Mouse (Mus musculus): Measurements from ENCODE around the gene Mtus2. TPM values are rescaled to one million over a fixed set of nuclear protein-coding genes. Genes with fewer than 3 reads are reported as not detected.

Mtus2 gene
- polyA plus RNA-seq, 1 experiment from 2014 or later: 7.4 TPM

GRCm38 (mm10) chr5:148131458-148132131, 174.5 kb downstream of the Mtus2 start:
- DNase-seq (ENCODE audit: low spot score): peak; percentile 83
- H3K4me1 ChIP-seq (ENCODE audit: control insufficient read depth, insufficient read depth, low read length): no peaks in the 10 kb centered on the region; the same call in 1 of the 2 replicates
- H3K4me3 ChIP-seq (ENCODE audit: low read depth, low read length): no peak overlapping the region
- no peaks in the 10 kb centered on the region for H3K27me3 ChIP-seq (replicated peaks; ENCODE audit: control insufficient read depth, insufficient read depth, low read length)
- WGBS: 41% methylated on average over 10 of the region's 10 CpGs
- no peak overlapping the region for H3K9ac ChIP-seq (ENCODE audit: low read depth, low read length)
- no peak overlapping the region for H3K4me2 ChIP-seq (ENCODE audit: low read depth, low read length)
- peak; percentile 42; the same call in 1 of the 2 replicates for ATAC-seq (ENCODE audit: low read depth)
- no peaks in the 10 kb centered on the region for H3K9me3 ChIP-seq (ENCODE audit: control insufficient read depth, low read length)
- no peaks in the 10 kb centered on the region for H3K36me3 ChIP-seq (ENCODE audit: control insufficient read depth, insufficient read depth, low read length)
- peak overlapping the region; percentile 29; the same call in 1 of the 2 replicates for H3K27ac ChIP-seq (replicated peaks; ENCODE audit: low read depth, low read length)

- WGBS: 53% methylated on average over 9 of the region's 9 CpGs
- no peaks in the 10 kb centered on the region; the same call in 1 of the 2 replicates for H3K4me1 ChIP-seq (ENCODE audit: control insufficient read depth, insufficient read depth, low read length)
- H3K9me3 ChIP-seq (ENCODE audit: control insufficient read depth, low read length): no peaks in the 10 kb centered on the region
- no peak overlapping the region for H3K9ac ChIP-seq (ENCODE audit: low read depth, low read length)
- H3K27me3 ChIP-seq (replicated peaks; ENCODE audit: control insufficient read depth, insufficient read depth, low read length): no peaks in the 10 kb centered on the region
- ATAC-seq (ENCODE audit: low read depth): no peak
- no peaks in the 10 kb centered on the region for H3K36me3 ChIP-seq (ENCODE audit: control insufficient read depth, insufficient read depth, low read length)
- DNase-seq (ENCODE audit: low spot score): no peak
- H3K4me3 ChIP-seq (ENCODE audit: low read depth, low read length): no peak overlapping the region
- no peak overlapping the region for H3K27ac ChIP-seq (replicated peaks; ENCODE audit: low read depth, low read length)
- H3K4me2 ChIP-seq (ENCODE audit: low read depth, low read length): no peak overlapping the region
These were observed 176.4 kb downstream of the Mtus2 start for GRCm38 (mm10) chr5:148133448-148134060.

DNA sequence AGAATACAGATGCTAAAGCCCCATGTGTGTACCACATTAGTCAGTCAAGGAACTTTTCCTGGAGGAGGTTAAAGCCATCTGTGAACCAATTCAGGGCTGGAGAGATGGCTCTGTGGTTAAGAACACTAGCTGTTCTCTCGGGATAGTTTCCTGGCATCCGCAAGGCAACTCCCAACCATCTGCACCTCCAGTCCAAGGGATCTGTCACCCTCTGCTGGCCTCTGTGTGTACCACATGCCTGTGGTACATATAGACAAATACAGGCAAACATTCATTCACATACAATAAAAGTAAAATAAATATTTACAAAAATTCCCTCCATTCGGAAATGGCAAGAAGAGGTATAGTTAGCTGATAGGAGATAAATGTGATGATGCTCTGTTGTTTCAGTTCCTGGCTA, 184.5 kb downstream of the Mtus2 start:
- Histone ChIP-seq H3K9me3 (ENCODE audit: control insufficient read depth, low read length) (no peaks in the 10 kb centered on the region), H3K9ac (ENCODE audit: low read depth, low read length) (no peak overlapping the region), H3K27ac (replicated peaks; ENCODE audit: low read depth, low read length) (no peak overlapping the region), H3K4me2 (ENCODE audit: low read depth, low read length) (no peak overlapping the region), H3K36me3 (ENCODE audit: control insufficient read depth, insufficient read depth, low read length) (no peaks in the 10 kb centered on the region), H3K27me3 (replicated peaks; ENCODE audit: control insufficient read depth, insufficient read depth, low read length) (no peaks in the 10 kb centered on the region), H3K4me1 (ENCODE audit: control insufficient read depth, insufficient read depth, low read length) (no peaks in the 10 kb centered on the region), H3K4me3 (ENCODE audit: low read depth, low read length) (no peak overlapping the region)
- WGBS: 92% methylated on average over 3 of the region's 3 CpGs
- ATAC-seq (ENCODE audit: low read depth) (no peak), DNase-seq (ENCODE audit: low spot score) (no peak)

DNA sequence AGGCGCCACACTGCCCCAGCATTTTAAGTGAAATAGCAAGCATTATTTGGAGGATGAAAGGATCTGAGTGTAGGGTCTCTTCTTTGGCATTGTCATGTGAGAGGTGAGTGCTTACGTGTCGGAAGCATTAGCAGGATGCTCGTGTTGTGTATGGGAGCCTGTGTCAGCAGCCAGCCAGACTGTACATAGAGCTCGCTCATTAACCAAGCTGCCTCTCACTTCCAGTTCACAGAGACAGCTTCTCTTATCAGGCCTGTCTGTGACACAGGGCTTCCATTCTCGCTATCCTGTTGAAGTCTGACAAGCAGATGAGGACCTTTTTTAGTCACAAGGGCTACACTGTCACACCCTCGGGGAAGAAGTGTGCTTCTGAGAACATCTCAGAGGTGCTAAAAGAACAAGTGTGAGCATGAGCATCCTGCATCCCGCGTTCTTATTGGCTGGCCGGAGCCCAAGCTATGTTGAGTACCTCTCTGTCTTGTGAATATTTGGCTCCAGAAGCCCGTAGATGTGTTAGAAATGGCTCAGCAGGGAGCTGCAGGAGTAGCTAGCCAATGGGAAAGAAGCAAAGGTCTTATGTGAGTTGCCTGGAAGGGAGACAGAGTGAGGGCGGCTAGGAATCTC, 189.2 kb downstream of the Mtus2 start:
- H3K36me3 ChIP-seq (ENCODE audit: control insufficient read depth, insufficient read depth, low read length): no peaks in the 10 kb centered on the region
- H3K9me3 ChIP-seq (ENCODE audit: control insufficient read depth, low read length): no peaks in the 10 kb centered on the region
- H3K4me2 ChIP-seq (ENCODE audit: low read depth, low read length): no peak overlapping the region
- H3K4me3 ChIP-seq (ENCODE audit: low read depth, low read length): no peak overlapping the region
- ATAC-seq (ENCODE audit: low read depth) (no peak), DNase-seq (ENCODE audit: low spot score) (no peak)
- no peaks in the 10 kb centered on the region for H3K4me1 ChIP-seq (ENCODE audit: control insufficient read depth, insufficient read depth, low read length)
- no peak overlapping the region for H3K9ac ChIP-seq (ENCODE audit: low read depth, low read length)
- no peaks in the 10 kb centered on the region for H3K27me3 ChIP-seq (replicated peaks; ENCODE audit: control insufficient read depth, insufficient read depth, low read length)
- WGBS: 78% methylated on average over 12 of the region's 12 CpGs
- no peak overlapping the region for H3K27ac ChIP-seq (replicated peaks; ENCODE audit: low read depth, low read length)

- Histone ChIP-seq H3K27ac (replicated peaks; ENCODE audit: low read depth, low read length) (no peak overlapping the region), H3K9ac (ENCODE audit: low read depth, low read length) (no peak overlapping the region), H3K4me2 (ENCODE audit: low read depth, low read length) (0 out of 2 replicates have a peak overlapping the region, but pooled peaks have one; percentile 24), H3K4me1 (ENCODE audit: control insufficient read depth, insufficient read depth, low read length) (peaks cover 5% of the 10 kb centered on the region; the same call in 1 of the 2 replicates), H3K9me3 (ENCODE audit: control insufficient read depth, low read length) (no peaks in the 10 kb centered on the region), H3K27me3 (replicated peaks; ENCODE audit: control insufficient read depth, insufficient read depth, low read length) (no peaks in the 10 kb centered on the region), H3K36me3 (ENCODE audit: control insufficient read depth, insufficient read depth, low read length) (no peaks in the 10 kb centered on the region), H3K4me3 (ENCODE audit: low read depth, low read length) (no peak overlapping the region)
- ATAC-seq (ENCODE audit: low read depth) (0 out of 2 replicates have a peak, but pooled peaks have one; percentile 41), DNase-seq (ENCODE audit: low spot score) (no peak)
- 65% methylated on average over 14 of the region's 14 CpGs for WGBS
These were observed 194.9 kb downstream of the Mtus2 start for GRCm38 (mm10) chr5:148151894-148152599.

DNA sequence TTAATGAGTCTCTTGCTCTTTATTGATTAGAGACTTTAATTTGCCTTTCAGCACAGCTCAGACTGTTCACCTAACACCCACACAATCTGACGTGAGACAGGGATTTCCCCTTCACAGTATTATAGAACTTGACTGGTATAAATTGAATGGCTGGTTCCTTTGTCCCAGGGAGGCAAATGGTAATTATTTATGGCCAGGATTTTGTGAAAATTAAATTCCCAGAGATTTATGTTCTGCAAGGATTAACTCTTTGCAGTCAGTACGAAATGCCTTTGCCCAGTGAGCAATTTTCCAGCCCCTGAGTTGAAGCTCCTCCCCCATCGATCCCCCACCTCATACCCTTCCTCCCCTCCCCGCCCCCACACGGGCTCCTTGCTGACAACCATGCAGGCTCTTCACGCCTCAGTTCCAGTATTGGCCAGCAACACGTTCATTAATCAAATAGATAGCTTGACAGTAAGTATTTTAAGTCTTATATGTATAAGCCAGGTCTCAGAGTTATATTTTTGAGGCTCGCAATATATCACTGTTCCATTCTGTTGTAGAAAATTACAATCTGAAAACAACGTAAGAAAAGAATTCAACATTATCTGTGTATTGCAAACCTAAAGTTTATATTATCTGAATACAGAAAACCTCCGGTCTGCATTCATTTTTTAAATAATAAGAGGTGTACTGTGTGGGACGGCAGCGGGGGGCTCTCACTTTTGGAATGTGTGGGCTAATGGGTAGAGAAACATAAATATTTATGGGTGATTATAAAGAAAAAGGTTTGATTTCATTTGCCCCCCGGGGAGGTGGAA, 195.7 kb downstream of the Mtus2 start:
- DNase-seq (ENCODE audit: low spot score) (no peak), ATAC-seq (ENCODE audit: low read depth) (0 out of 2 replicates have a peak, but pooled peaks have one; percentile 33)
- Histone ChIP-seq H3K36me3 (ENCODE audit: control insufficient read depth, insufficient read depth, low read length) (no peaks in the 10 kb centered on the region), H3K4me2 (ENCODE audit: low read depth, low read length) (no peak overlapping the region), H3K27me3 (replicated peaks; ENCODE audit: control insufficient read depth, insufficient read depth, low read length) (no peaks in the 10 kb centered on the region), H3K4me1 (ENCODE audit: control insufficient read depth, insufficient read depth, low read length) (peaks cover 5% of the 10 kb centered on the region; the same call in 1 of the 2 replicates), H3K4me3 (ENCODE audit: low read depth, low read length) (no peak overlapping the region), H3K27ac (replicated peaks; ENCODE audit: low read depth, low read length) (no peak overlapping the region), H3K9me3 (ENCODE audit: control insufficient read depth, low read length) (no peaks in the 10 kb centered on the region), H3K9ac (ENCODE audit: low read depth, low read length) (no peak overlapping the region)
- WGBS: 61% methylated on average over 13 of the region's 13 CpGs

- H3K9me3 ChIP-seq (ENCODE audit: control insufficient read depth, low read length): no peaks in the 10 kb centered on the region
- H3K27me3 ChIP-seq (replicated peaks; ENCODE audit: control insufficient read depth, insufficient read depth, low read length): no peaks in the 10 kb centered on the region
- no peak overlapping the region for H3K4me3 ChIP-seq (ENCODE audit: low read depth, low read length)
- H3K36me3 ChIP-seq (ENCODE audit: control insufficient read depth, insufficient read depth, low read length): no peaks in the 10 kb centered on the region
- H3K4me2 ChIP-seq (ENCODE audit: low read depth, low read length): no peak overlapping the region
- H3K27ac ChIP-seq (replicated peaks; ENCODE audit: low read depth, low read length): no peak overlapping the region
- H3K4me1 ChIP-seq (ENCODE audit: control insufficient read depth, insufficient read depth, low read length): peaks cover 5% of the 10 kb centered on the region; the same call in 1 of the 2 replicates
- ATAC-seq (ENCODE audit: low read depth): no peak
- H3K9ac ChIP-seq (ENCODE audit: low read depth, low read length): no peak overlapping the region
- DNase-seq (ENCODE audit: low spot score): no peak
- 59% methylated on average over 9 of the region's 9 CpGs for WGBS
These were observed 196.2 kb downstream of the Mtus2 start for GRCm38 (mm10) chr5:148153403-148153713.

DNA sequence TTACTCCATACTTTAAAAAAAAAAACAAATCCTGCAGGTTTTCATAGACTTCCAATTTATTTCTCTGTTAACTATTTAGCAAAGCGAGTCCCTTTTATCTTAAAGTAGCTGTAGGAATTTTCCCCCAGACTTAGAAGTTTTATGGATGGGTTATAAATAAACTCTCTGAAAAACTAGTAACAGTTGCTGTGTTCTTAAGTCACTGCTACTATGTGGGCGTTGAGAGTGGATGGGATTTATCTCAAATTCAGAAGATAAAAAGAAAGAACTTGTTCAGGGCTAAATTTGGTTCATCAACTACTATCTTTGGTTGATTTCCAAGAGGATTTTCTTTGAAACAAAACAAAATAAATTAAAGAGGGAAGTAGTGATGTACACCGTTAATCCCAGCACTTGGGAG, 197.6 kb downstream of the Mtus2 start:
- no peaks in the 10 kb centered on the region for H3K9me3 ChIP-seq (ENCODE audit: control insufficient read depth, low read length)
- DNase-seq (ENCODE audit: low spot score) (no peak), ATAC-seq (ENCODE audit: low read depth) (no peak)
- H3K4me2 ChIP-seq (ENCODE audit: low read depth, low read length): no peak overlapping the region
- no peak overlapping the region for H3K27ac ChIP-seq (replicated peaks; ENCODE audit: low read depth, low read length)
- 85% methylated on average over 3 of the region's 3 CpGs for WGBS
- H3K9ac ChIP-seq (ENCODE audit: low read depth, low read length): no peak overlapping the region
- no peaks in the 10 kb centered on the region for H3K27me3 ChIP-seq (replicated peaks; ENCODE audit: control insufficient read depth, insufficient read depth, low read length)
- H3K36me3 ChIP-seq (ENCODE audit: control insufficient read depth, insufficient read depth, low read length): no peaks in the 10 kb centered on the region
- peaks cover 5% of the 10 kb centered on the region; the same call in 1 of the 2 replicates for H3K4me1 ChIP-seq (ENCODE audit: control insufficient read depth, insufficient read depth, low read length)
- no peak overlapping the region for H3K4me3 ChIP-seq (ENCODE audit: low read depth, low read length)
